8 mouse cellular contexts compared by ENCODE assay signal in the genomic region with DNA sequence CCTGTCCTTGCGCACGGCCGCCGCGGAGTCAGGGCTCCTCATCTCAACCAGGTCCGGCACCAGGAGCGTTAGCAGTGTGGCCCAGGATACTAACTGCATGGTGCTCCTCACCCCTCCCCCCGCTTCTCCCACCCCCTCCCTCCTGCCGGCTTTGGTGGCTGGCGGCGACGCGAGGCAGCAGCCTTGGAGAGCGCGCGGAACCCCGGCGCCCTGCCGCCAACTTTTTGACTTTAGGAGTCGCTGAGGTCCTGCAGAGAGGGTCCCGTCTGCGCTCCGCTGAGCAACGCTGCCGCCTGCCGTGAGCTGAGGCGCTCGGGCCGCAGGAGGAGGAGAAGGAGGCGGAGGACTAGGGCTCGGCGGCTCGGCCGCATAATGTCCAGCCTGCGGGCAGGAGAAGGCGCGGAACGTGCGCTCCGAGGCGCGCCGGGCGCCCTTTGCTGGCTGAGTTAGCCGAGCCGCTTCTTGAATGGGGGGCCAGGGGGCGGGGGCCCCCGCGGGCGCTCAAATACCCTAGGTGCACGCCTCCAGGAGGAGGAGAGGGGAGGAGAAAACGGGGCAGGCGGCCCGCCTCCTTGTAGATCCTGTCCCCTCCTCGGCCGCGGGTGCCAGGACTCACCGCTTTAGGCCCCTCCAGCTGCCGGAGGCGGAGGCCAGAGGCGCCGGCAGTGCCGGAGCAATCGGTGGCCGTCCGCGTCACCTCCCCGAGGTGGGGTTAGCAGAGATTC. TPM values are rescaled to one million over a fixed set of nuclear protein-coding genes. Genes with fewer than 3 reads are reported as not detected.
DNase-seq lines count a peak whose midpoint lies in the region; ATAC-seq and TF ChIP-seq lines count a peak whose summit lies in the region.

Gene Adamts9, minus strand, starts transcription at position 436 of the 725 bp plus-strand sequence.

- H3K27ac ChIP-seq in hindbrain, embryonic 11.5 days (ENCODE audit: low read depth, low read length): peak within 1 kb of the TSS; percentile 25; the same call in 1 of the 2 replicates

- peak within 1 kb of the TSS; percentile 93 for H3K4me2 ChIP-seq in hindbrain, embryonic 11.5 days (replicated peaks; ENCODE audit: low read depth, low read length)

- CTCF ChIA-PET in Patski (lab: Charles Lee): no interaction called here

- peak within 1 kb of the TSS; percentile 39 for H3K9ac ChIP-seq in hindbrain, embryonic 11.5 days (ENCODE audit: low read depth, low read length)

- DNase-seq in Patski (ENCODE audit: low read depth, low spot score): no peak
- peak; percentile 2 for DNase-seq in cerebellum, adult 9-10 months
- DNase-seq in gastrocnemius, adult 18-20 months (ENCODE audit: low spot score): peak; percentile 87
- DNase-seq in hindbrain, embryonic 11.5 days (ENCODE audit: low spot score): peak; percentile 78
- peak; percentile 46 to 50 for DNase-seq in layer of hippocampus, postnatal 14 days (ENCODE audit: low spot score in 2 of 2)
- DNase-seq in lung, postnatal 25 days (ENCODE audit: low spot score): peak; percentile 89
- peak; percentile 41 for DNase-seq in right cerebral cortex, postnatal 14 days
- DNase-seq in T-cell, adult 2 months (ENCODE audit: low spot score): no peak

- H3K4me1 ChIP-seq in hindbrain, embryonic 11.5 days (replicated peaks; ENCODE audit: control insufficient read depth, insufficient read depth, low read length): peaks cover 9% of the 10 kb centered on the region

- peaks cover 4% of the 10 kb centered on the region for H3K27me3 ChIP-seq in Patski
- H3K27me3 ChIP-seq in hindbrain, embryonic 11.5 days (ENCODE audit: control insufficient read depth, insufficient read depth, low read length): peaks cover 30% of the 10 kb centered on the region

- no peaks in the 10 kb centered on the region for H3K36me3 ChIP-seq in hindbrain, embryonic 11.5 days (ENCODE audit: control insufficient read depth, insufficient read depth, low read length)

- in situ Hi-C loops in Patski (cut with MboI; ENCODE audit: low pct_unique_long_range_greater_than_20kb): loop anchor here (5.0 kb wide), 1 partner anchor 504 kb away; no protein-coding TSS in a partner anchor

- TF ChIP-seq CTCF in Patski (IDR thresholded peaks at IDR 0.05): no peak

- H3K9me3 ChIP-seq in hindbrain, embryonic 11.5 days (ENCODE audit: control insufficient read depth, low read length): no peaks in the 10 kb centered on the region

- POLR2A ChIA-PET in Patski (lab: Charles Lee): no interaction called here

- 0% methylated on average over 49 of the region's 68 CpGs for WGBS in hindbrain, embryonic 11.5 days

- peak within 1 kb of the TSS; percentile 48 for H3K4me3 ChIP-seq in hindbrain, embryonic 11.5 days (ENCODE audit: low read depth, low read length)

- peak; percentile 15 for ATAC-seq in Patski
- ATAC-seq in hindbrain, embryonic 11.5 days (ENCODE audit: low FRiP score): peak; percentile 70

RNA-seq across cellular contexts. Expression of gene Adamts9, which starts in this region (rescaled TPM):
- polyA plus RNA-seq in Patski (2021): 17.9 TPM
- total RNA-seq in gastrocnemius, adult 18-20 months (2021): 1 to 10 TPM; 3.9 to 4.5 TPM
- polyA plus RNA-seq in hindbrain, embryonic 11.5 days (2014; fragmentation: Nextera tagmentation; extraction: Ambion mirVana): 1.9 and 4.7 TPM in 2 replicates
- 10 to 100 TPM; 12.6 to 13.2 TPM for total RNA-seq in layer of hippocampus, postnatal 14 days (2021)

Comparison
In these comparisons a context has a peak if more than half of its experiments do, and no peak if none do; other contexts are left out.
1. DNase-seq: peak in cerebellum, adult 9-10 months (single experiment), gastrocnemius, adult 18-20 months (single experiment), hindbrain, embryonic 11.5 days (single experiment), layer of hippocampus, postnatal 14 days (2 of 2), lung, postnatal 25 days (single experiment) and right cerebral cortex, postnatal 14 days (single experiment); none in Patski (single experiment) and T-cell, adult 2 months (single experiment).